Mouse (Mus musculus) heart, postnatal 25 days (tissue): ENCODE measurements around the gene Dnajc15. TPM values are rescaled to one million over a fixed set of nuclear protein-coding genes. Genes with fewer than 3 reads are reported as not detected.

ENCODE experiments used
- DNase-seq: peaks from one replicate; pipeline ENCODE4 v3.0.0; 2022; ENCODE audit warnings: low spot score
- intact Hi-C: fragments of 180-260 bp; cut with DNase I; formaldehyde crosslinking; loops from one replicate; pipeline ENCODE4 v1.15.1; 2025
- total RNA-seq, 2 experiments: library from RNA; stranded (reverse); gene quantifications; 2 replicates each; pipeline ENCODE4 v1.2.3; 2021

Dnajc15 gene
- total RNA-seq, 2 experiments from 2014 or later: 277 to 290 TPM

- DNase-seq: no peak
- intact Hi-C loops: no loop called here
Observed at GRCm38 (mm10) chr14:77806345-77806744, 68.6 kb downstream of the Dnajc15 start.

- intact Hi-C loops: no loop called here
- no peak for DNase-seq
Observed at GRCm38 (mm10) chr14:77802268-77802630, 72.7 kb downstream of the Dnajc15 start.

GRCm38 (mm10) chr14:77801571-77802267 lies 73.2 kb downstream of the Dnajc15 start:
- no peak for DNase-seq
- intact Hi-C loops: no loop called here

- intact Hi-C loops: no loop called here
Observed at GRCm38 (mm10) chr14:77796506-77796905, 78.4 kb downstream of the Dnajc15 start.

GRCm38 (mm10) chr14:77795240-77795639 lies 79.7 kb downstream of the Dnajc15 start:
- DNase-seq: no peak
- intact Hi-C loops: no loop called here

More at GRCm38 (mm10) chr14:77796506-77796905, 78.4 kb downstream of the Dnajc15 start:
- no peak for DNase-seq

GRCm38 (mm10) chr14:77794285-77794949 lies 80.5 kb downstream of the Dnajc15 start:
- intact Hi-C loops: no loop called here

GRCm38 (mm10) chr14:77792998-77793397 lies 81.9 kb downstream of the Dnajc15 start:
- DNase-seq: no peak
- intact Hi-C loops: no loop called here

More at GRCm38 (mm10) chr14:77794285-77794949, 80.5 kb downstream of the Dnajc15 start:
- no peak for DNase-seq

- DNase-seq: no peak
- intact Hi-C loops: no loop called here
Observed at GRCm38 (mm10) chr14:77783217-77783616, 91.7 kb downstream of the Dnajc15 start.

GRCm38 (mm10) chr14:77777365-77777764 lies 97.6 kb downstream of the Dnajc15 start:
- no peak for DNase-seq
- intact Hi-C loops: no loop called here

GRCm38 (mm10) chr14:77776005-77776531 lies 98.9 kb downstream of the Dnajc15 start:
- no peak for DNase-seq
- intact Hi-C loops: no loop called here

GRCm38 (mm10) chr14:77773331-77773730 lies 101.6 kb downstream of the Dnajc15 start:
- intact Hi-C loops: no loop called here
- DNase-seq: no peak

- DNase-seq: no peak
- intact Hi-C loops: no loop called here
Observed at GRCm38 (mm10) chr14:77771626-77772025, 103.3 kb downstream of the Dnajc15 start.

Other genes with a start within 250 kb of the Dnajc15 start
- under 1 TPM; 0.52 to 0.81 TPM for gene Epsti1, start 29.1 kb upstream of the Dnajc15 start, total RNA-seq
- not detected for gene Fam216b, start 213.9 kb upstream of the Dnajc15 start, total RNA-seq